Mouse (Mus musculus): ENCODE data around the gene Hoxd4.

DNA sequence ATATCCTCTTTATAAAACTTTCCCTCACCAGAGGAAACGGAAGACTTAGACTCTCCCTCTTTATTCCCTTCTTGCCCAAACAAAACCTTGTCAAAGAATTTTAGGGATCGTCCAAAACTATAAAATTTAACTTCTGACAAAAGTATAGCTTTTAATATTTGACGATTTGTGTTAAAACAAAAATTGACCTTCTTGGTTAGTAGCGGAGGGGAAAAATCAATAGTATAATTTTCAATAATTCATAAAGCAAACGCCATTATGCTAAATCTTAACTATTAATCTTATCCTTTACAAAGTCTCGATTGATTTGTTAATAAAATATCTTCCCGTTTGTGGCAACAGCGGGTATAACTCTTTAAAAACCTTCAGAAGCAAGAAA is 21.4 kb upstream of the Hoxd4 start:
- TF ChIP-seq GATA1 (IDR thresholded peaks at IDR 0.05; ENCODE audit: low read length), result no peak
- TF ChIP-seq TAL1 (IDR thresholded peaks at IDR 0.05; ENCODE audit: low read length), result no peak
